Mouse (Mus musculus): ENCODE measurements around the gene Eci3. TPM values are rescaled to one million over a fixed set of nuclear protein-coding genes. Genes with fewer than 3 reads are reported as not detected.
"Not testable (repeated sequence)": the region's sequence is repeated elsewhere in the genome, so short reads cannot be mapped to it uniquely, and the experiment has no call there.

Gene Eci3
- 0.17 TPM in 1 of 2 replicates, not detected in the other for polyA plus RNA-seq (2016; fragmentation: Nextera tagmentation; extraction: Ambion mirVana)

- 5% methylated on average over 32 of the region's 32 CpGs for WGBS (ENCODE audit: insufficient replicate concordance)
- H3K4me3 ChIP-seq: peak within 1 kb of the TSS; percentile 44
- peak within 1 kb of the TSS; percentile 70 for H3K4me2 ChIP-seq
- no peaks in the 10 kb centered on the region for H3K36me3 ChIP-seq
- no peak within 1 kb of the TSS for H3K27ac ChIP-seq
- no peak within 1 kb of the TSS for H3K9ac ChIP-seq
- H3K27me3 ChIP-seq (replicated peaks): peaks cover 38% of the 10 kb centered on the region
- no peaks in the 10 kb centered on the region for H3K9me3 ChIP-seq (replicated peaks)
- no peak for ATAC-seq
- H3K4me1 ChIP-seq: peaks cover 7% of the 10 kb centered on the region
Observed at GRCm38 (mm10) chr13:34963511-34964397, at the start of gene Eci3. Gene Eci3 (minus strand): TSS chr13:34963810.

- 73% methylated on average over 2 of the region's 2 CpGs for WGBS (ENCODE audit: insufficient replicate concordance)
- Histone ChIP-seq H3K4me1 (peaks cover 31% of the 10 kb centered on the region), H3K9me3 (replicated peaks) (peaks cover 3% of the 10 kb centered on the region; the same call in 1 of the 2 replicates), H3K27me3 (replicated peaks) (no peaks in the 10 kb centered on the region), H3K36me3 (no peaks in the 10 kb centered on the region), H3K4me2 (no peak overlapping the region), H3K9ac (no peak overlapping the region), H3K27ac (no peak overlapping the region), H3K4me3 (no peak overlapping the region)
- ATAC-seq: no peak
Observed at GRCm38 (mm10) chr13:34995925-34996324, 32.3 kb upstream of the Eci3 start.

DNA sequence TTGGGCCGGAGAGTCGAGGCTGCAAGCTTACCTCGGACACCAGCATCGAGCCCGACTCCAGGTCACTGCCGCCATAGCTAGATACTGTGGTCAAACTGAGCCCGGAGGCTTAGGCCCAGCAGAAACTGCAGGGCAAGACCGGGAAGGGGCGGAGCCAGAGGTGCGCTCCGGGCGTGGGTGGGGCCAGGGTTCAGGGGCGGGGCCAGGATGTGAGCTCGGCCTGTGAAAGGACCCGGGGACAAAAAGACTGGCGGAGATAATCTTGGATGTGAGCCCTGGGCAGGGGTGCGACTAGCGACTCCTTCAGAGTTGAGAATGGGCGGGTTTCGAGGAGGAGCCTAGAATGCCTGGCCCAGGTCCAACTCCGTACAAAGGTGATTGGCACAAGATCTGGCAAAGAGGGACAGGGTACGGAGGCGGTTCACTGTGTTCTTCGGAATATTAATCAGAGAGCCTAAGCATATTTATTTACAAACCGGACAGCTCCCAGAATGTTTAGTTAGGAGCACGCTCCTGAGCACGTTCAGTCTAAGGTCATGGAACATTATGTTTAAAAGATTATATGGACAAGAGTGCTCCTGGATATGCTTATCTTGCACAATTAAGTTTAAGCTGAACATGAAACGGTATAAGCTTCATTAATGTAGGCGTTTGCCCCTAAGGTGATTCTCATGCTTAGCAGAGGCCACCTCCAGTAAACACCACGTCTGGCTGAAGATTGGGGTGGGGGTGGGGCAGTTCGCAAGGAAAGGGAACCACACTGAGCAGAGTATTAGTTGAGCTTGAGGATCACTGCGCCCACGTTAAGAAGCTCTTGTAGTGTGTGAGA is 30.6 kb upstream of the Eci3 start:
- H3K4me1 ChIP-seq: peaks cover 31% of the 10 kb centered on the region
- H3K9me3 ChIP-seq (replicated peaks): peaks cover 3% of the 10 kb centered on the region; the same call in 1 of the 2 replicates
- peak overlapping the region; percentile 85 for H3K9ac ChIP-seq
- H3K27ac ChIP-seq: peak overlapping the region; percentile 84
- H3K27me3 ChIP-seq (replicated peaks): no peaks in the 10 kb centered on the region
- H3K4me2 ChIP-seq: peak overlapping the region; percentile 85
- H3K36me3 ChIP-seq: peaks cover 12% of the 10 kb centered on the region
- peak; percentile 97 for ATAC-seq
- peak overlapping the region; percentile 74 for H3K4me3 ChIP-seq
- WGBS (ENCODE audit: insufficient replicate concordance): 2% methylated on average over 33 of the region's 33 CpGs

- Histone ChIP-seq H3K4me1 (peaks cover 31% of the 10 kb centered on the region), H3K27ac (peak overlapping the region; percentile 84), H3K36me3 (peaks cover 19% of the 10 kb centered on the region), H3K4me3 (peak overlapping the region; percentile 74), H3K4me2 (peak overlapping the region; percentile 85), H3K9ac (peak overlapping the region; percentile 85), H3K27me3 (replicated peaks) (no peaks in the 10 kb centered on the region), H3K9me3 (replicated peaks) (peaks cover 3% of the 10 kb centered on the region; the same call in 1 of the 2 replicates)
- 1% methylated on average over 22 of the region's 22 CpGs for WGBS (ENCODE audit: insufficient replicate concordance)
- peak; percentile 68 for ATAC-seq
Observed at GRCm38 (mm10) chr13:34993595-34993982, 30.0 kb upstream of the Eci3 start.

DNA sequence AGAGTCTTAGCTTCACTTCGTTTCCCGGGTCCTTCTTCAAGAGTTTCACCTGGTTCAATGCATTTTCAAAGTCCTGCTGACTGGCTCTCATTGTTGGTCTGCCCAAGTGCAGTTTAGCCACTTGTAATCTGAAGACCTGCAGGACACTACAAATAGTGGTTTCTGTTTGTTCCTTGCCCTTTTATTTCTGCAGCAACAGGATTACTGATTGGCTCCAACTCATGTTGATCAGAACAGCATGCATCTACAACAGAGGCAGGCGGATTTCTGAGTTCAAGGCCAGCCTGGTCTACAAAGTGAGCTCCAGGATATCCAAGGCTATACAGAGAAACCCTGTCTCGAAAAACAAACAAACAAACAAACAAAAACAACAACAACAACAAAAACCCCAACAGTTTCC is 29.5 kb upstream of the Eci3 start:
- peak overlapping the region; percentile 85 for H3K9ac ChIP-seq
- H3K27ac ChIP-seq: no peak overlapping the region
- no peak for ATAC-seq
- H3K4me3 ChIP-seq: peak overlapping the region; percentile 74
- peaks cover 31% of the 10 kb centered on the region for H3K4me1 ChIP-seq
- H3K27me3 ChIP-seq (replicated peaks): no peaks in the 10 kb centered on the region
- H3K9me3 ChIP-seq (replicated peaks): no peaks in the 10 kb centered on the region
- H3K4me2 ChIP-seq: peak overlapping the region; percentile 85
- WGBS (ENCODE audit: insufficient replicate concordance): 56% methylated on average over 4 of the region's 4 CpGs
- H3K36me3 ChIP-seq: peaks cover 24% of the 10 kb centered on the region

- peaks cover 37% of the 10 kb centered on the region for H3K36me3 ChIP-seq
- no peaks in the 10 kb centered on the region for H3K9me3 ChIP-seq (replicated peaks)
- H3K4me1 ChIP-seq: peaks cover 31% of the 10 kb centered on the region
- ATAC-seq: no peak
- H3K27ac ChIP-seq: no peak overlapping the region
- peak overlapping the region; percentile 12 for H3K4me2 ChIP-seq
- H3K27me3 ChIP-seq (replicated peaks): no peaks in the 10 kb centered on the region
- H3K9ac ChIP-seq: no peak overlapping the region
- WGBS (ENCODE audit: insufficient replicate concordance): 53% methylated on average over 4 of the region's 4 CpGs
- no peak overlapping the region for H3K4me3 ChIP-seq
Observed at GRCm38 (mm10) chr13:34991581-34992273, 28.1 kb upstream of the Eci3 start.

- H3K9ac ChIP-seq; H3K27me3 ChIP-seq (replicated peaks); H3K9me3 ChIP-seq (replicated peaks); H3K27ac ChIP-seq; H3K4me3 ChIP-seq; H3K4me2 ChIP-seq; H3K4me1 ChIP-seq: not testable (repeated sequence)
- ATAC-seq: peak; percentile 75
- peaks cover 88% of the 10 kb centered on the region for H3K36me3 ChIP-seq
- 65% methylated on average over 1 of the region's 1 CpGs for WGBS (ENCODE audit: insufficient replicate concordance)
Observed at GRCm38 (mm10) chr13:34983479-34983878, 19.9 kb upstream of the Eci3 start.

DNA sequence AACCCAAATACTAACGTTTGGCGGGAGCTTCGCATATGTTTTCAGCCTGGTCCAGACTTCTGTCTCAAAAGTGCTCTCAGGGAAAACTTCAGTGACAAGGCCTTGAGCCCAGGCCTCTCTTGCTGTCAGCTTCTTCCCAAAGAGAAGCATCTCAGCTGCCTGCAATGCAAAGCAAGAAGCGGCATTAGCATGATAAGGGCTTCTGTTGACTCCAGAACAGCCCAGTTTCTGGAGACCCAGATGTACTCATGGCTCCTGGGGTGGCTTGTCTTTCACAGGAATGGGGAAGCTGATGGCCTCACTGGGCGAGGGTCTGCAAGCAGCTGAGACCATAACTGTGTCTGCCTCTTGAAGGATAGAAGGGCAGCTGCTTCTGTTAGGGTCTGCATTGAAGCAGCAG is 15.0 kb upstream of the Eci3 start:
- not testable (repeated sequence) for H3K27me3 ChIP-seq (replicated peaks); H3K4me3 ChIP-seq; ATAC-seq; H3K9ac ChIP-seq; H3K9me3 ChIP-seq (replicated peaks); H3K4me2 ChIP-seq; H3K27ac ChIP-seq; H3K4me1 ChIP-seq
- WGBS (ENCODE audit: insufficient replicate concordance): 67% methylated on average over 5 of the region's 5 CpGs
- peaks cover 62% of the 10 kb centered on the region for H3K36me3 ChIP-seq

- H3K9me3 ChIP-seq (replicated peaks): no peaks in the 10 kb centered on the region
- H3K4me1 ChIP-seq: peaks cover 6% of the 10 kb centered on the region; the same call in 1 of the 2 replicates
- no peak overlapping the region for H3K4me2 ChIP-seq
- H3K27ac ChIP-seq: no peak overlapping the region
- no peak overlapping the region for H3K9ac ChIP-seq
- no peaks in the 10 kb centered on the region for H3K27me3 ChIP-seq (replicated peaks)
- ATAC-seq: peak; percentile 79; the same call in 1 of the 2 replicates
- H3K36me3 ChIP-seq: peaks cover 55% of the 10 kb centered on the region
- 80% methylated on average over 3 of the region's 3 CpGs for WGBS (ENCODE audit: insufficient replicate concordance)
- H3K4me3 ChIP-seq: no peak overlapping the region
Observed at GRCm38 (mm10) chr13:34977410-34977809, 13.8 kb upstream of the Eci3 start.

- no peak overlapping the region for H3K27ac ChIP-seq
- no peak overlapping the region for H3K4me3 ChIP-seq
- WGBS (ENCODE audit: insufficient replicate concordance): 84% methylated on average over 4 of the region's 4 CpGs
- no peaks in the 10 kb centered on the region for H3K27me3 ChIP-seq (replicated peaks)
- H3K9me3 ChIP-seq (replicated peaks): no peaks in the 10 kb centered on the region
- peaks cover 43% of the 10 kb centered on the region for H3K36me3 ChIP-seq
- ATAC-seq: no peak
- no peak overlapping the region for H3K4me2 ChIP-seq
- peaks cover 6% of the 10 kb centered on the region; the same call in 1 of the 2 replicates for H3K4me1 ChIP-seq
- H3K9ac ChIP-seq: no peak overlapping the region
Observed at GRCm38 (mm10) chr13:34976116-34976515, 12.5 kb upstream of the Eci3 start.

DNA sequence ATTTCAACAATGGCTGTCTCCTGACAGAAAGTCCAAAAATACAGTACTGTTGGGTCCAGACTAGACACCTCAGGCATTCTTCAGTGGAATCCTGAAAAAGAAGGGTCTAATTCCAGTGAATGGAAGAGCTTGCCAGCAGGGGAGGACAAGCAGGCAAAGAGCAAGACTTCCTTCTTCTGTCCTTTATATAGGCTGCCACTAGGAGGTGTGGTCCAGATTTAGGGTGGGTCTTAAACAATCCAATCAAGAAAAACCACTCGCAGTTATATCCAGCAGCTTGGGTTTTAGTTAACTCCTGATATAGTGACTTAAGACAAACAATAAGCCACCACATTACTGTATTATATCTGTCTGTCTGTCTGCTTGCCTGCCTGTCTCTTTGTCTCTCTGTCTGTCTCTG is 10.2 kb upstream of the Eci3 start:
- H3K9ac ChIP-seq: no peak overlapping the region
- H3K27me3 ChIP-seq (replicated peaks): no peaks in the 10 kb centered on the region
- no peak for ATAC-seq
- no peak overlapping the region for H3K27ac ChIP-seq
- 31% methylated on average over 1 of the region's 1 CpGs for WGBS (ENCODE audit: insufficient replicate concordance)
- H3K4me3 ChIP-seq: no peak overlapping the region
- H3K4me1 ChIP-seq: peaks cover 6% of the 10 kb centered on the region; the same call in 1 of the 2 replicates
- H3K4me2 ChIP-seq: no peak overlapping the region
- H3K36me3 ChIP-seq: peaks cover 21% of the 10 kb centered on the region
- no peaks in the 10 kb centered on the region for H3K9me3 ChIP-seq (replicated peaks)

All from liver, embryonic 12.5 days (tissue).